Mouse (Mus musculus): ENCODE data around the gene Gpbar1. TPM values are rescaled to one million over a fixed set of nuclear protein-coding genes. Genes with fewer than 3 reads are reported as not detected.
A peak's percentile ranks its signal among the peaks of the same experiment; 100 is the strongest.
"Not testable (repeated sequence)": the region's sequence is repeated elsewhere in the genome, so short reads cannot be mapped to it uniquely, and the experiment has no call there.

Gene Gpbar1
- total RNA-seq, 2 experiments from 2014 or later: not detected

DNA sequence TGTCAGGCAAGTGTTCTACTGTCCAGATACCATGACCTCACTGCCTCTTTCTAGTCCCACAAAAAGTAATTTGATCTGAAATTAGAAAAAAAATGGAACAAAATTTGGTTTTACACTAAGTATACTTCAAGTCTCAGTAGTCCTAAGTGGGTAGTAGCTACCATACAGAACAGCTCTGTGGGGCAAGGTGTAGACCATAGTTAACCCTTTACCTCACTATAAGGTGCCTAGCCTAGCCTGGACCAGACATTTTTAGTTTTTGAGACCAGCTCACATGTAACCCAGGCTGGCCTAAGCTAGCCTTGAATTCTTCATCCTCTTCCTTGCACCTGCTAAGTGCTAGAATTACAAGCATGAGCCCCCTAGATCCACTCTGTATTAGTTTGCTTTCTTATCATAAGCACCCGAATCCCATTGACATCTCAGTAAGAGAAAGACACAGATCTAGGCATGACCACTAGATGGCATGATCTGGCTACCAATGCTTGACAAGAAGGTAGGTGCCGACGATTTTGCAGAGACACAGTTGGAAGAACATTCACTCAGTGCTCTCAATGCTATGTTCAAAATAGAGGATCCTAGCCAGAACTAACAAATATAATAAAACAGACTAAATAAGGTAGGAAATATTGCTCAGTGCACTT, 34.8 kb downstream of the Gpbar1 start:
- DNase-seq: peak in 1 of 2 experiments; percentile 32
- intact Hi-C loops (cut with DNase I): loop anchor here (2.0 to 5.0 kb wide), 2 partner anchors 50 to 139 kb away; partner anchors contain the start of gene Catip

DNA sequence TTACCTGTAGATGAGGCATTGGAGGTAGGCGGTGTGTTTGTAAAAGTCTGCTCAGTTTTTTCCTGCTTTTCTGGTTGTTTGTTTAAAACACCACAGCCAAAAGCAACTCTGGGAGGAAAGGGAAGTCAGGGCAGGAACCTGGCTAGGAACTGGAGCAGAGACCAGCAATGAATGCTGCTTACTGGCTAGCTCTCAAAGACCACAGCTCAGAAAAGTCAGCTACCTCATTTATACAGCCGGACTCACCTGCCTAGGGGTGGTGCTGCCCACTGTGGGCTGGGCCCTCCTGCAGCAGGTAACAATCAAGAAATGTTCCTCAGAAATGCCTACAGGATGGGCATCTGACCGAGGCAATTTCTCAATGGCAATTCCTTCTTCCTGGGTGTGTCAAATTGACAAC, 36.4 kb downstream of the Gpbar1 start:
- intact Hi-C loops (cut with DNase I): loop anchor here (5.0 kb wide), 1 partner anchor 138 kb away; no protein-coding TSS in a partner anchor
- no peak for DNase-seq

- no peak for DNase-seq
- intact Hi-C loops (cut with DNase I): no loop called here
These were observed 37.9 kb downstream of the Gpbar1 start for GRCm38 (mm10) chr1:74316114-74316827.

- DNase-seq: no peak
- intact Hi-C loops (cut with DNase I): no loop called here
These were observed 40.4 kb downstream of the Gpbar1 start for GRCm38 (mm10) chr1:74318711-74319110.

DNA sequence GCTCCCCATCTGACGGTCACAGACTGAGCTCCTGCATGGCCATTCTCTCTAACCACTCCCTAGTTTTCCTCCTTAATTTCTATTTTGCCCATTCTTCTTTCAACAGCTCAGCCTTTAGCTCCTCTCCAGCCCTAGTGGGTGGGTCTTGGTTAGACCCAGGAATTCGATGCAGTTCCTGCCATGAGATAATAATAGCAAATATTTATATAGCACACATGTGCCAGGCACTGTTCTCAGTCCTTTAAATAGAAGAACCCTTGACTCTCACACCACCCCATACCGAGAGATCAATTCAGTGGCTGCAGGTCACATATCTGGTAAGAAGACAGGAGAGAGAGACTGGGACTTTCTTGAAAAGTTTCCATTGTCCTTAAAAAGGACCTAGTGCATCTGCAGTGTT, 43.0 kb downstream of the Gpbar1 start:
- no peak for DNase-seq
- intact Hi-C loops (cut with DNase I): no loop called here

GRCm38 (mm10) chr1:74326916-74327315, 48.6 kb downstream of the Gpbar1 start:
- intact Hi-C loops (cut with DNase I); DNase-seq: not testable (repeated sequence)

Other genes with a start within 250 kb of the Gpbar1 start
- 100 to 1,000 TPM; 194 to 248 TPM for gene Tns1, start 154.1 kb upstream of the Gpbar1 start, total RNA-seq (2021)
- under 1 TPM in 1 of 2 experiments, not detected in 1; 0.10 TPM for gene Rufy4, start 153.0 kb upstream of the Gpbar1 start, total RNA-seq (2021)
- gene Cxcr2, start 124.6 kb upstream of the Gpbar1 start, total RNA-seq (2021): not detected
- gene Cxcr1, start 83.9 kb upstream of the Gpbar1 start, total RNA-seq (2021): not detected
- 10 to 100 TPM; 56.1 to 65.1 TPM for gene Arpc2, start 42.5 kb upstream of the Gpbar1 start, total RNA-seq (2021)
- gene Aamp, start 6.2 kb downstream of the Gpbar1 start, total RNA-seq (2021): 10 to 100 TPM; 64.7 to 71.3 TPM
- 10 to 100 TPM; 53.4 to 54.8 TPM for gene Pnkd, start 6.4 kb downstream of the Gpbar1 start, total RNA-seq (2021)
- gene Tmbim1, start 27.1 kb downstream of the Gpbar1 start, total RNA-seq (2021): 10 to 100 TPM; 23.0 to 28.8 TPM
- gene Catip, start 83.6 kb downstream of the Gpbar1 start, total RNA-seq (2021): under 1 TPM in 1 of 2 experiments, not detected in 1; 0.12 TPM
- 1 to 10 TPM; 3.0 to 3.9 TPM for gene Slc11a1, start 96.6 kb downstream of the Gpbar1 start, total RNA-seq (2021)
- gene Ctdsp1, start 113.0 kb downstream of the Gpbar1 start, total RNA-seq (2021): 10 to 100 TPM; 82.2 to 97.4 TPM
- gene Vil1, start 130.8 kb downstream of the Gpbar1 start, total RNA-seq (2021): not detected
- 10 to 100 TPM; 11.1 to 11.6 TPM for gene Cnot9, start 227.5 kb downstream of the Gpbar1 start, total RNA-seq (2021)